Mouse (Mus musculus): Measurements from ENCODE around the gene Ptp4a2.

DNA sequence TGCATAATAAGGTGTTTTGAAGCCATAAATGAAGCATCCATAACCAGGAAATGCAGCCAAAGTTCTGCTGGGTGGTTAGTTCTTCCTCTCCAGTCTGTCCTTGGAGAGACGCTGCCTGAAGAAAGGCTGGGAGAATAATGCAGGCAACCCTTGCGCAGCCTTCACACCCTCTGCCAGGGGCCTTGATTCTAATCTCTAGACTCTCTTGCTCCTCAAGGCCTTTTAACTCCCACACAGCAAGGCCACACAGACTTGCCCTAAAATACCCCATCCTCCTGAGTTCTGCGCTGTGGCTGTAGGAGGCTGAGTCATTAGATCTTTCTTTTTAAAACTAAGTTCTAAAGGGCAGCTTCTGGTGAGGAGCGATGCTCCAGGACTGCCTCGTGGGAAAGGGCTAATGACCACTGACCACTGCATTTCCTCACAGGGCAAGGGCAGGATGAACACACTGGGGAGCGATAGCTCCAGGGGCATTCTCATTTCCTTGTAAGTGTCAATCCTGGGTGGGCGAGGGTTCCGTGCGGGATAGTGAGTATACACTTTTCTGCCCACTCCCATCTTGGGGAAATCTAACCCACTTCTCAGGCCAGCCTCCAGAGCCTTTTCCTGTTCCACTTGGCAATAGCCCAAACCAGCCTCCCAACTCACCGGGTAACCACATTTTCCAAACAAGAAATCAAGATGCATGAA is 7.6 kb downstream of the Ptp4a2 start:
- no peak for TF ChIP-seq EP300 (IDR thresholded peaks at IDR 0.05; ENCODE audit: low read depth)
- no peak for TF ChIP-seq CTCF (IDR thresholded peaks at IDR 0.05; ENCODE audit: low read depth)
